Mouse (Mus musculus): ENCODE measurements around the gene Retreg3. TPM values are rescaled to one million over a fixed set of nuclear protein-coding genes. Genes with fewer than 3 reads are reported as not detected.
"Not testable (repeated sequence)": the region's sequence is repeated elsewhere in the genome, so short reads cannot be mapped to it uniquely, and the experiment has no call there.

Gene Retreg3
- polyA plus RNA-seq, 1 experiment: 79.0 TPM

DNA sequence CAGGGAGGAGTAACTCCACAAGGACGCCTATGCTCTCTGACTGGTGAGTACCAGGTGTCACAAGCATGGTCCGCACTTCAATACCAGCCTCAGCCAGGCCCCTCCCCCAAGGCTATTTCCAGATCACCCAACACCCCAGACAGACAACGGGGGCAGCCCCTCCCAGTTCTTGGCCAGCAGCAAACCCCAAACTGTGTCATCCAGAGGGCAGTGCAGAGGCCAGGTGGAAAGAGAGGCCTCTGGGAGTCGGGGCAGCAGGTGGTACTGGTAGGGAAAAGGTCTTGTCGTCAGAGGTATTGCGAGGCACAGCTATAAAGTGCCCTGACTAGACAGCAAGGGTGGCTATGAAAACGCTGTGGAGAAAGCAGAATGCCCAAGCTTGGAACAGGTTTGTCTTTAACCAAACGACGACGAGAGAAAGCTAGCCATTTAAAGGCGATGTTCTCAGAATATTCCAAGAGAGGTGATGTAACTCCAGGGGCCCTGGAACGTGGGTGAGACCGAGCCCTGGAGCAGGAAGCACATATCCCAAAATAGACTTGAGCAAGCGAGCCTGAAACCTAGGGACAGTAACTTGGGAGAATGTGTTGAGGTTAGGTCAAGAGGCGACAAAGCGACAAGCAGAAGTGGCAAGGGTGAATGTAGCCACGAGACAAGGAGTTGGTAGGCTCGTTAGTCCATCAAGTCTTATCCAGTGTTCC is 10.5 kb upstream of the Retreg3 start:
- TF ChIP-seq POLR2A (IDR thresholded peaks at IDR 0.05; ENCODE audit: borderline replicate concordance, extremely low read depth, insufficient read depth, insufficient read length, poor library complexity, severe bottlenecking) (no peak), CTCF (IDR thresholded peaks at IDR 0.05; ENCODE audit: borderline replicate concordance, extremely low read depth, insufficient read depth, insufficient read length) (no peak)
- no peak for DNase-seq (ENCODE audit: low read depth)

DNA sequence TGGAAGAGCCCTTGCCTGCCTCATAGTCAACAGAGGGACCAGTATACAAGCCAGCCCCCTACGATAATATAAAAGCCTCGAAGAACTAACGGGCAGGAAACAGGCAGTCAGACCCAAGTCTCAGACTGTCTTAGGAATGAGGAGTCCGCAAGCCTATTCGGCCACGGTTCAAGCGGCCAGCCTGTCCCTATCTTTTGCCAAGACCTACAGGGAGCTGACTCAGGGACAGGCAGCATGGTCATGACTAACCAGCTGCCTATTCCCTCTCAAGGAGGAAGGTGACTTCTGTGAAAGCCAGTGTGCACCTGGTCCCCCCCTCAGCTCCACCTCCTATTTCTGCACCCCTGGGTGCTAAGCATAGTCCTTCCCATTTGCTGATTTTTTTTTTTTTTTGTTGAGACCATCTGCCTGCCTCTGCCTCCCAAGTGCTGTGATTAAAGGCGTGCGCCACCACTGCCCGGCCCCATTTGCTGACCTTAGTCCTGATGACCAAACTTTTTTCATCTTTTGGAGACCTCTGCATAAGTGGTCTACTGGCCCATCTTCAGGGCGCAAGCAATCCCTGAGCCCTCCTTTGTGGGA is 9.4 kb upstream of the Retreg3 start:
- no peak for DNase-seq (ENCODE audit: low read depth)
- no peak for TF ChIP-seq POLR2A (IDR thresholded peaks at IDR 0.05; ENCODE audit: borderline replicate concordance, extremely low read depth, insufficient read depth, insufficient read length, poor library complexity, severe bottlenecking)

- TF ChIP-seq CTCF (IDR thresholded peaks at IDR 0.05; ENCODE audit: borderline replicate concordance, extremely low read depth, insufficient read depth, insufficient read length) (no peak), POLR2A (IDR thresholded peaks at IDR 0.05; ENCODE audit: borderline replicate concordance, extremely low read depth, insufficient read depth, insufficient read length, poor library complexity, severe bottlenecking) (no peak)
- DNase-seq (ENCODE audit: low read depth): no peak
These were observed 7.4 kb upstream of the Retreg3 start for GRCm38 (mm10) chr11:101127075-101127474.

GRCm38 (mm10) chr11:101125008-101125407 is 5.3 kb upstream of the Retreg3 start:
- not testable (repeated sequence) for DNase-seq (ENCODE audit: low read depth)

DNA sequence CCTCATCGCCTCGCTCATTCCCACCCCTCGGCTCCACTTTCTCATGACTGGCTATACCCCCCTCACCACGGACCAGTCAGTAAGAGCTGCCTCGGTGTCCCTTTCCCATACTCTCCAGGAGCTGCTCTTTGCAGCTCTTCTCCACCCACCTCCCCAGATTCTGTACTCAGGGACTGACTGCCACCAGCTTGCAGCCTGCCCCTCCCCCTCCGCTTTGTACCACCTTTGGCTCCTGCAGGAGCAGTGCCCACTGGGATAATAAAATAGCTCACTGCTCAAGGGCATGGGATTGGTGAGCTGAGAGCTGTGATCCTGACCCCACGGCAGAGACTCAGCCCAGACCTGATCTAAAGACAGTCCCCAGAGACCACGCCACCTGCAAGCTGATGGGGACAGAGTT is 4.8 kb upstream of the Retreg3 start:
- DNase-seq (ENCODE audit: low read depth): not testable (repeated sequence)

DNA sequence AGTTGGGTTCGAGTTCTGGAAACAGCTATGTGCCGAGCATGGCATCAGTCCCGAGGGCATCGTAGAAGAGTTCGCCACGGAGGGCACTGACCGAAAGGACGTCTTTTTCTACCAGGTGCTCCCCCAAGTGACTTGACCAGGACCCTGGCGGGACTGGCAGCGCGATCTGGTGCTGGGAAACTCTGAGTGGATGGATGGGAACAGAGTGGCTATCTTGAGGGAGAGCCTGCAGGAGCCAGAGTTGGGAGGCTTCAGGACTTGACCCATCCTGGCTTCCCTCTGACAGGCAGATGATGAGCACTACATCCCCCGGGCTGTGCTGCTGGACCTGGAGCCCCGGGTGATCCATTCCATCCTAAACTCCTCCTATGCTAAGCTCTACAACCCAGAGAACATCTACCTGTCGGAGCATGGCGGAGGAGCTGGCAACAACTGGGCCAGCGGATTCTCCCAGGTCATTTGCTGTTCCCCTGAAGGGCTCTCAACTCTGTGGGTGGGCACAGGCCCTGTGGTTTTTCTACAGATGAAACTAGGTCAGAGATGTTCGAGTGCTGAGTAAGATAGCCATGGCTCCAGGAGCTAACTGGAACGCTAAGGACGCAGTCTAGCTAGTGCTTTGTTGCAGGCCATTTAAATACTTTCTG is 974 bp upstream of the Retreg3 start:
- DNase-seq (ENCODE audit: low read depth): no peak
- TF ChIP-seq CTCF (IDR thresholded peaks at IDR 0.05; ENCODE audit: borderline replicate concordance, extremely low read depth, insufficient read depth, insufficient read length) (no peak), POLR2A (IDR thresholded peaks at IDR 0.05; ENCODE audit: borderline replicate concordance, extremely low read depth, insufficient read depth, insufficient read length, poor library complexity, severe bottlenecking) (no peak)

DNA sequence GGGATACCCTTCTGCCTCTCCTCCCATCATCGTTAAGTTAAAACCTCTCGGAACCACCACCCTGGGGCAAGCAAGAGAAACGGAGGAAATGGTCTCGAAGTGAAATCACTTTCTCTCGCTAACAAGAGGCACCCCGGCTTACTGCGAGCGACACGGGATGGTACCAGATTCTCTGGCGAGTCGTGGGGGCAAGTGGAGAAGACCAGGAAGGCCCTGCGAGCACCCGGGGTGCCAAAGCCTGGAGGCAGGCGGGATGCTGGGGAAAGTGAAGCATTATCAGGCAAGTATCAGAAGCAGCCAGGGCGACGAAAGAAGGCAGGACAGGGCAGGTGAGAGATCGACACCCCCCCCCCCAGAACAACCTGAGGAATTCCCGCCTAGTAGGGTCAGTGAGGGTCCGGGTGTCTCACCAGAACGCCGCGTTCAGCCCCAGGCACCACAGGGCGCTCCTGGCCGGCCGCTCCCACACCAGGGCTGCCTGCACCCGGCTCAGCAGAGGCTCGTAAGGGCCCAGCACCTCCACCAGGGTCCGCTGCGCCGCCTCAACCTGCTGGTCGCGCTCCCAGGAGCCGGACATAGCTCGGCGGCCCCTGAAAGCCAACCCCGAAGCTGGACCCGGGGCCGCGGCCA is 447 bp downstream of the Retreg3 start:
- TF ChIP-seq POLR2A (IDR thresholded peaks at IDR 0.05; ENCODE audit: borderline replicate concordance, extremely low read depth, insufficient read depth, insufficient read length, poor library complexity, severe bottlenecking) (no peak), CTCF (IDR thresholded peaks at IDR 0.05; ENCODE audit: borderline replicate concordance, extremely low read depth, insufficient read depth, insufficient read length) (no peak)
- no peak for DNase-seq (ENCODE audit: low read depth)

DNA sequence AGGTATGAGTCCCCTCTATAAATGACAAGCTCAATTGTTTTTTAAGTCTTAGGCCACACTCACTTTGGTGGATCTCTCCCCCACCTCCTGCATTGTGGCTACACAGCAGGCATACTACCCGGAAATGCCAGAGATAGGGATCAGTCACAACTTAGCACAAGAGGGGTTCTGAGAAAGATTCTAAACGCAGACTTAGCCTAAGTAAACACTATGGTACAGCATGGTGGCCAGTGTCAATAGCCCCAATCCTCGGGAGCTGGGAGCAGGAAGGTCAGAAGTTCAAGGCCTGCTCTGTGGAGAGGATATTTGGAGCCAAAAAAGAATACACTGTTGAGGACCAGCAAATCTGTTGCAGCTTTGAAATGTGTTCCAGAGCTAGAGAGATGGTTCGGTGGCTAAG is 1.6 kb downstream of the Retreg3 start:
- DNase-seq (ENCODE audit: low read depth): no peak
- TF ChIP-seq POLR2A (IDR thresholded peaks at IDR 0.05; ENCODE audit: borderline replicate concordance, extremely low read depth, insufficient read depth, insufficient read length, poor library complexity, severe bottlenecking): no peak
- TF ChIP-seq CTCF (IDR thresholded peaks at IDR 0.05; ENCODE audit: borderline replicate concordance, extremely low read depth, insufficient read depth, insufficient read length): no peak

DNA sequence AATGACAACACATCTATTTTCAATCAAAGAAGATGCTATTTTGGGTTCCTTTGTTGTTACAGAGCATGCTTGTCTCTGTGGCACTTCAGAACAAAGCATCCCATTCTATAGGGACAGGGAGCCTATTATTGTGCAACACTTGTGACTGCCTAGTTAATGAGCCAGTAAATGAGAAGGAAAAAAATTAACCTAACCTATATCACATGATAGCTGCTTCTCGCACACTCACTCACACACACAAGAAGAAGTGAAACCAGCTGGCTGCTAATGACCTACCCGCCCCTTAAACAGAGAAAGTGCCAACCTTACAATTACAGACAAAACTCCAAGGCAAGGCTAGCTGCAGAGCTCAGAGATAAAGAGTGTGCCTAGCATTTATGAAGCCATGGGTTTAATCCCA is 4.1 kb downstream of the Retreg3 start:
- DNase-seq (ENCODE audit: low read depth): peak; percentile 60
- TF ChIP-seq CTCF (IDR thresholded peaks at IDR 0.05; ENCODE audit: borderline replicate concordance, extremely low read depth, insufficient read depth, insufficient read length) (no peak), POLR2A (IDR thresholded peaks at IDR 0.05; ENCODE audit: borderline replicate concordance, extremely low read depth, insufficient read depth, insufficient read length, poor library complexity, severe bottlenecking) (no peak)

GRCm38 (mm10) chr11:101112186-101112585 is 7.5 kb downstream of the Retreg3 start:
- DNase-seq (ENCODE audit: low read depth): no peak
- no peak for TF ChIP-seq CTCF (IDR thresholded peaks at IDR 0.05; ENCODE audit: borderline replicate concordance, extremely low read depth, insufficient read depth, insufficient read length)
- TF ChIP-seq POLR2A (IDR thresholded peaks at IDR 0.05; ENCODE audit: borderline replicate concordance, extremely low read depth, insufficient read depth, insufficient read length, poor library complexity, severe bottlenecking): no peak

GRCm38 (mm10) chr11:101111178-101111577 is 8.5 kb downstream of the Retreg3 start:
- DNase-seq (ENCODE audit: low read depth): no peak
- TF ChIP-seq CTCF (IDR thresholded peaks at IDR 0.05; ENCODE audit: borderline replicate concordance, extremely low read depth, insufficient read depth, insufficient read length): no peak
- no peak for TF ChIP-seq POLR2A (IDR thresholded peaks at IDR 0.05; ENCODE audit: borderline replicate concordance, extremely low read depth, insufficient read depth, insufficient read length, poor library complexity, severe bottlenecking)

DNA sequence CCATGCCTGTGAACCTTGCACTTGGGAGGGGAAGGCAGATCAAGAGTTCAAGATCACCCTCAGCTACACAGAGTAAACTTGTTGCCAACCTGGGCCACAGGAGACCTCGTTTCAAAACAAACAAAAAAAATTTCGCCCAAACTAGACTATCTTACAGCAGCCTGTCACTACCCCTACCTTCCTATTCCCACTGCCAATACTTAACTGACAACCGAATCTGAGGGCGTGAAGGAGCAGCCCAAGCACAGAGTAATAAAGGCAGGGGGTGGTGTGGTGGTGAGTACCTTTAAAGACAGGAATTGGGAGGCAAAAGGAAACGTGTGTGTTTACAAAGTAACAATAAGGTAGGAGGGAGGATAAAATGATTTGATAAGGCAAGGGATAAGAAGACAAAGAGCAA is 9.0 kb downstream of the Retreg3 start:
- no peak for DNase-seq (ENCODE audit: low read depth)
- TF ChIP-seq CTCF (IDR thresholded peaks at IDR 0.05; ENCODE audit: borderline replicate concordance, extremely low read depth, insufficient read depth, insufficient read length) (no peak), POLR2A (IDR thresholded peaks at IDR 0.05; ENCODE audit: borderline replicate concordance, extremely low read depth, insufficient read depth, insufficient read length, poor library complexity, severe bottlenecking) (no peak)
